Mouse (Mus musculus) cerebellum, adult 2 months (tissue): ENCODE results near the gene Pdx1.

Source experiments
- CTCF ChIP-seq: fragments of 200-500 bp; IDR thresholded peaks from 2 replicates; pipeline ENCODE4 v1.5.1; 2011; ENCODE audit warnings: low read depth, mild to moderate bottlenecking, control low read depth, low read length, moderate library complexity, borderline replicate concordance; ENCODE audit not compliant: insufficient read depth
- POLR2A ChIP-seq: fragments of 200-500 bp; IDR thresholded peaks from 2 replicates; pipeline ENCODE4 v1.6.1; 2011; ENCODE audit warnings: low read length, control low read depth, borderline replicate concordance; ENCODE audit not compliant: insufficient read depth

- TF ChIP-seq CTCF: no peak
- no peak for TF ChIP-seq POLR2A
Measured at GRCm38 (mm10) chr5:147300917-147301780, 31.4 kb downstream of the Pdx1 start.
